21 mouse cellular contexts compared by ENCODE assay signal in genomic region chr4:133769157-133769556, GRCm38 (mm10).
"Had no signal": no experiment of that assay in that cellular context is flagged by ENCODE, and none has a peak within 500 bp of the region (broad histone marks: within the 10 kb centered on the region; RNA-seq: fewer than 3 reads in every experiment).

No protein-coding gene starts in this region.

- H3K9me3 ChIP-seq: midbrain, embryonic 13.5 days; neural tube, embryonic 13.5 days had no signal

- ATAC-seq: liver, postnatal 0 days; lung, postnatal 0 days; midbrain, embryonic 13.5 days; midbrain, embryonic 16.5 days had no signal

- H3K27ac ChIP-seq: kidney, postnatal 0 days; layer of hippocampus, adult 2 months; liver, embryonic 14.5 days; macrophage; midbrain, embryonic 13.5 days; neural tube, embryonic 13.5 days; stomach, postnatal 0 days had no signal

- H3K9ac ChIP-seq: liver, embryonic 14.5 days; liver, postnatal 0 days; lung, embryonic 14.5 days; midbrain, embryonic 13.5 days; neural tube, embryonic 13.5 days had no signal

- H3K36me3 ChIP-seq: midbrain, embryonic 13.5 days; neural tube, embryonic 13.5 days had no signal

- H3K4me2 ChIP-seq: liver, embryonic 11.5 days; lung, embryonic 14.5 days; midbrain, embryonic 13.5 days; neural tube, embryonic 13.5 days had no signal

- H3K4me1 ChIP-seq: midbrain, embryonic 13.5 days; neural tube, embryonic 13.5 days had no signal

- DNase-seq: kidney, adult 18-20 months; kidney, adult 9 months; kidney, postnatal 25 days; layer of hippocampus, adult 9-11 months; liver, postnatal 0 days; lung, embryonic 14.5 days; retina, postnatal 1 day; thymus, adult 2 months; thymus, postnatal 14 days; thymus, postnatal 4 days had no signal

- H3K4me3 ChIP-seq: layer of hippocampus, adult 2 months; midbrain, embryonic 13.5 days; myocyte; neural tube, embryonic 13.5 days had no signal

- H3K27me3 ChIP-seq: midbrain, embryonic 13.5 days; neural tube, embryonic 13.5 days had no signal
